ENCODE assay signal across 13 mouse cellular contexts in the genomic region with DNA sequence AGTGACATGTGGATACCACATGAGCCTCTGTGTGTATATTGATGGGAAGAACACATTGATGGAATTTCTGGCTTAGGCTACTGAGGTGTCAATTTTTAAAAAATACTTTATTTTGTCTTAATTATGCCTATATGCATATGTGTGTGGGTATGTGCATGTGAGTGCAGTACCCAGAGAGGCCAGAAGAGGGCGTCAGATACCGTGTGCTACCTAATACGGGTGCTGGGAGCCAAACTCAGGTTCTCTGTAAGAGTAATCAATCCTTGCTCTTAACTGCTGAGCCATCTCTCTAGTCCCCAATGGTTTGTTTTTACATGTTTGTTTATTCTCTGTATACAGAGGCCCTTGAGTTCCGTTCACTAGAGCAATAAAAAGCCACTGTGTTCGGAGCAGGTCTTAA. TPM values are rescaled to one million over a fixed set of nuclear protein-coding genes. Genes with fewer than 3 reads are reported as not detected.
DNase-seq lines count a peak whose midpoint lies in the region; ATAC-seq and TF ChIP-seq lines count a peak whose summit lies in the region.
"Had no signal": no experiment of that assay in that cellular context is flagged by ENCODE, and none has a peak within 500 bp of the region (broad histone marks: within the 10 kb centered on the region; RNA-seq: fewer than 3 reads in every experiment).

No protein-coding gene starts in this region.

- H3K4me2 ChIP-seq in hindbrain, postnatal 0 days (ENCODE audit: low read depth, low read length), result no peak overlapping the region
- H3K4me2 ChIP-seq in hindbrain, embryonic 14.5 days (replicated peaks), result no peak overlapping the region
- no peak overlapping the region for H3K4me2 ChIP-seq in forebrain, embryonic 13.5 days

- H3K79me2 ChIP-seq in MEL (ENCODE audit: control insufficient read depth, insufficient read depth, low read length, poor library complexity), result no peaks in the 10 kb centered on the region

- H3K27me3 ChIP-seq in hindbrain, postnatal 0 days (ENCODE audit: insufficient read depth, low read length), result no peaks in the 10 kb centered on the region
- no peaks in the 10 kb centered on the region for H3K27me3 ChIP-seq in hindbrain, embryonic 14.5 days (ENCODE audit: control insufficient read depth, insufficient read depth, low read length)
- peaks cover 3 to 9% of the 10 kb centered on the region in 2 experiments; a peak in 2 of 4 replicates for H3K27me3 ChIP-seq in MEL (ENCODE audit: control insufficient read depth in 1 of 2, insufficient read depth in 2 of 2, low read length in 2 of 2)
- H3K27me3 ChIP-seq in forebrain, embryonic 13.5 days, result no peaks in the 10 kb centered on the region

- no peak overlapping the region for H3K4me3 ChIP-seq in hindbrain, postnatal 0 days (ENCODE audit: low read length)
- no peak overlapping the region for H3K4me3 ChIP-seq in hindbrain, embryonic 14.5 days (replicated peaks; ENCODE audit: low read length)
- no peak overlapping the region for H3K4me3 ChIP-seq in lung, adult 2 months (replicated peaks; ENCODE audit: extremely low read depth, low read depth, low read length)
- no peak overlapping the region for H3K4me3 ChIP-seq in MEL (ENCODE audit: control insufficient read depth in 1 of 2, insufficient read depth in 1 of 2, low read depth in 2 of 2, low read length in 2 of 2)
- H3K4me3 ChIP-seq in forebrain, embryonic 13.5 days, result no peak overlapping the region
- H3K4me3 ChIP-seq: embryonic facial prominence, embryonic 10.5 days had no signal

- no peak overlapping the region for H3K9ac ChIP-seq in hindbrain, postnatal 0 days (replicated peaks; ENCODE audit: low read length)
- H3K9ac ChIP-seq in hindbrain, embryonic 14.5 days, result no peak overlapping the region
- H3K9ac ChIP-seq in MEL (ENCODE audit: control insufficient read depth, low read depth, low read length, poor library complexity, severe bottlenecking), result no peak overlapping the region
- H3K9ac ChIP-seq in forebrain, embryonic 13.5 days, result no peak overlapping the region

- no peaks in the 10 kb centered on the region for H3K36me3 ChIP-seq in hindbrain, postnatal 0 days (ENCODE audit: insufficient read depth, low read length)
- H3K36me3 ChIP-seq in hindbrain, embryonic 14.5 days (replicated peaks; ENCODE audit: control insufficient read depth, insufficient read depth), result no peaks in the 10 kb centered on the region
- no peaks in the 10 kb centered on the region for H3K36me3 ChIP-seq in MEL (ENCODE audit: control insufficient read depth in 1 of 2, insufficient read depth in 2 of 2, low read length in 2 of 2)
- no peaks in the 10 kb centered on the region for H3K36me3 ChIP-seq in forebrain, embryonic 13.5 days (ENCODE audit: poor library complexity, severe bottlenecking)

- TF ChIP-seq EP300 in MEL (IDR thresholded peaks at IDR 0.05; ENCODE audit: low read depth in 1 of 2, low read length in 2 of 2), result no peak

- no peak for TF ChIP-seq POLR2A in lung, adult 2 months (IDR thresholded peaks at IDR 0.05; ENCODE audit: borderline replicate concordance, extremely low read depth, low read depth, low read length)
- TF ChIP-seq POLR2A in MEL (IDR thresholded peaks at IDR 0.05; ENCODE audit: control insufficient read depth in 1 of 2, insufficient read depth in 1 of 2, low read depth in 1 of 2, low read length in 2 of 2, poor library complexity in 1 of 2), result no peak

- TF ChIP-seq RAD21 in MEL (IDR thresholded peaks at IDR 0.05; ENCODE audit: low read depth, low read length), result no peak

- H3K9me3 ChIP-seq in hindbrain, postnatal 0 days (ENCODE audit: low read length), result no peaks in the 10 kb centered on the region
- H3K9me3 ChIP-seq in hindbrain, embryonic 14.5 days (ENCODE audit: control insufficient read depth, low read length), result no peaks in the 10 kb centered on the region
- no peaks in the 10 kb centered on the region for H3K9me3 ChIP-seq in MEL (replicated peaks; ENCODE audit: insufficient read depth, low read length)
- no peaks in the 10 kb centered on the region for H3K9me3 ChIP-seq in forebrain, embryonic 13.5 days (replicated peaks)

- no peak overlapping the region for H3K27ac ChIP-seq in hindbrain, postnatal 0 days
- no peak overlapping the region for H3K27ac ChIP-seq in hindbrain, embryonic 14.5 days
- H3K27ac ChIP-seq in MEL (ENCODE audit: control insufficient read depth, low read depth, low read length), result no peak overlapping the region
- no peak overlapping the region for H3K27ac ChIP-seq in forebrain, embryonic 13.5 days
- H3K27ac ChIP-seq: embryonic facial prominence, embryonic 10.5 days; macrophage had no signal

- 81% methylated on average over 5 of the region's 5 CpGs for WGBS in hindbrain, postnatal 0 days
- 90% methylated on average over 5 of the region's 5 CpGs for WGBS in hindbrain, embryonic 14.5 days
- 67% methylated on average over 5 of the region's 5 CpGs for WGBS in lung, adult 2 months
- WGBS in forebrain, embryonic 13.5 days, result 88% methylated on average over 5 of the region's 5 CpGs

- TF ChIP-seq CTCF in hindbrain, postnatal 0 days (IDR thresholded peaks at IDR 0.05; ENCODE audit: low read depth), result peak; percentile 50; the same call in 1 of the 2 replicates
- TF ChIP-seq CTCF in lung, adult 2 months (IDR thresholded peaks at IDR 0.05; ENCODE audit: insufficient read depth, low read length), result peak; percentile 35; the same call in 1 of the 2 replicates
- TF ChIP-seq CTCF in MEL (IDR thresholded peaks at IDR 0.05 in 2 of 3, conservative IDR thresholded peaks at IDR 0.05 in 1 of 3; ENCODE audit: control insufficient read depth in 1 of 3, insufficient read depth in 1 of 3, low read depth in 2 of 3, low read length in 3 of 3, poor library complexity in 1 of 3, severe bottlenecking in 1 of 3), result peak; percentile 40 to 56 (median 44)

- peaks cover 7% of the 10 kb centered on the region; the same call in 1 of the 2 replicates for H3K4me1 ChIP-seq in hindbrain, postnatal 0 days (ENCODE audit: insufficient read depth, low read length)
- peaks cover 14% of the 10 kb centered on the region for H3K4me1 ChIP-seq in hindbrain, embryonic 14.5 days (replicated peaks; ENCODE audit: control insufficient read depth, insufficient read depth, low read length)
- H3K4me1 ChIP-seq in lung, adult 2 months (ENCODE audit: control insufficient read depth, insufficient read depth, low read length), result no peaks in the 10 kb centered on the region
- no peaks in the 10 kb centered on the region for H3K4me1 ChIP-seq in MEL (ENCODE audit: control insufficient read depth in 1 of 2, insufficient read depth in 2 of 2, low read length in 2 of 2)
- H3K4me1 ChIP-seq in forebrain, embryonic 13.5 days, result peaks cover 16% of the 10 kb centered on the region

- no peak for DNase-seq in hindbrain, postnatal 0 days (ENCODE audit: low spot score)
- no peak for DNase-seq in hindbrain, embryonic 14.5 days (ENCODE audit: low spot score)
- DNase-seq in lung, adult 2 months, result no peak
- DNase-seq in lung, postnatal 14 days, result no peak
- peak; percentile 15 for DNase-seq in MEL (ENCODE audit: low read depth, low spot score)
- DNase-seq in induced T-regulatory cell, adult 2 months (ENCODE audit: low read depth), result peak; percentile 11
- DNase-seq: cerebellum, adult 9-10 months; heart, postnatal 10 days; midbrain, embryonic 14.5 days had no signal

- ATAC-seq in hindbrain, postnatal 0 days, result no peak
- no peak for ATAC-seq in hindbrain, embryonic 14.5 days (ENCODE audit: low FRiP score)
- ATAC-seq in forebrain, embryonic 13.5 days, result no peak
- ATAC-seq: hindbrain, embryonic 16.5 days had no signal

TF ChIP-seq in MEL, 35 proteins besides CTCF, POLR2A, EP300 and RAD21:
- TF ChIP-seq USF1 (IDR thresholded peaks at IDR 0.05; ENCODE audit: low read depth, low read length), result no peak
TF ChIP-seq in MEL: peak in this region for 0.

RNA-seq across cellular contexts. Expression of a gene that starts 19.4 kb away (rescaled TPM):
- total RNA-seq in hindbrain, postnatal 0 days (2014; rRNA removed), result 37.5 and 48.3 TPM in 2 replicates
- polyA plus RNA-seq in hindbrain, postnatal 0 days (2015; fragmentation: Nextera tagmentation; extraction: Ambion mirVana), result 12.3 and 13.4 TPM in 2 replicates
- polyA plus RNA-seq in hindbrain, embryonic 14.5 days (2014; fragmentation: Nextera tagmentation; extraction: Ambion mirVana), result 18.8 and 23.9 TPM in 2 replicates
- polyA plus RNA-seq in lung, adult 2 months (2012; rRNA removed), result 35.6 and 39.6 TPM in 2 replicates
- 23.1 and 23.6 TPM in 2 replicates for total RNA-seq in MEL (2012; rRNA removed)
- polyA plus RNA-seq in MEL (2012; ENCODE audit: insufficient read depth in 1 of 2, insufficient read length in 2 of 2, low read depth in 1 of 2, low replicate concordance in 2 of 2, missing spikeins in 1 of 2), result 100 to 1,000 TPM in 1 of 2 experiments, 10 to 100 TPM in 1; 66.9 to 128 TPM
- polyA plus RNA-seq in forebrain, embryonic 13.5 days (2015; fragmentation: Nextera tagmentation; extraction: Ambion mirVana), result 24.0 and 24.9 TPM in 2 replicates

Comparison
In these comparisons a context has a peak if more than half of its experiments do, and no peak if none do; other contexts are left out.
1. DNase-seq: peak in MEL (single experiment) and induced T-regulatory cell, adult 2 months (single experiment); none in hindbrain, postnatal 0 days (single experiment), hindbrain, embryonic 14.5 days (single experiment), lung, adult 2 months (single experiment) and lung, postnatal 14 days (single experiment).
2. Peak in every context shown above with its lines, with median percentiles within 50 percentile points of each other: CTCF ChIP-seq.